Mouse (Mus musculus) embryonic stem cell, embryonic (primary cell): ENCODE results near the gene Insc.

Source experiments
- CTCF ChIA-PET, 4 experiments: fragments of 300-600 bp in 2 of 4; fragments of 350-600 bp in 2 of 4; sonication (Branson Sonifier 250); formaldehyde crosslinking; loops; one replicate each; lab custom pipeline; 2022; ENCODE audit warnings: inconsistent platforms in 2 of 4; lab: Charles Lee
- POLR2A ChIA-PET, 4 experiments: fragments of 300-600 bp in 2 of 4; fragments of 350-600 bp in 2 of 4; sonication (Branson Sonifier 250); formaldehyde crosslinking; loops; one replicate each; lab custom pipeline; 2022; ENCODE audit warnings: antibody characterized with exemption in 4 of 4, inconsistent platforms in 1 of 4; lab: Charles Lee

The Insc gene

GRCm38 (mm10) chr7:114847179-114847578, 103.7 kb downstream of the Insc start:
- ChIA-PET CTCF (no interaction called here), POLR2A (interaction anchor here in 1 of 4 experiments (0.7 kb wide), 1 partner anchor 1082 kb away, joined by 3 read pairs; no protein-coding TSS in a partner anchor)

GRCm38 (mm10) chr7:114852387-114852786, 108.9 kb downstream of the Insc start:
- ChIA-PET CTCF (no interaction called here), POLR2A (no interaction called here)

GRCm38 (mm10) chr7:114854169-114854568, 110.7 kb downstream of the Insc start:
- ChIA-PET POLR2A (no interaction called here), CTCF (interaction anchor here in 2 of 4 experiments (0.6 kb wide), 2 partner anchors 20 to 629 kb away, joined by 3 read pairs; no protein-coding TSS in a partner anchor)

GRCm38 (mm10) chr7:114860858-114861523, 117.5 kb downstream of the Insc start:
- CTCF ChIA-PET = interaction anchor here in 1 of 4 experiments (0.6 kb wide), 2 partner anchors 11 to 124 kb away, joined by 3 read pairs; no protein-coding TSS in a partner anchor

GRCm38 (mm10) chr7:114873315-114874012, 130.0 kb downstream of the Insc start:
- CTCF ChIA-PET = interaction anchor here (0.6 to 1.1 kb wide), 15 partner anchors 10 to 1117 kb away, joined by 3 to 10 read pairs (median 4); partner anchors contain the start of gene Pde3b (in 1 of the 4)
- POLR2A ChIA-PET = interaction anchor here in 1 of 4 experiments (0.6 to 0.7 kb wide), 4 partner anchors 9 to 1189 kb away, joined by 3 to 5 read pairs (median 3); no protein-coding TSS in a partner anchor

More at GRCm38 (mm10) chr7:114860858-114861523, 117.5 kb downstream of the Insc start:
- POLR2A ChIA-PET = no interaction called here

- CTCF ChIA-PET = interaction anchor here (0.6 to 1.1 kb wide), 18 partner anchors 9 to 1267 kb away, joined by 3 to 10 read pairs (median 4); partner anchors contain the start of gene Pde3b (in 1 of the 4)
- POLR2A ChIA-PET = interaction anchor here in 2 of 4 experiments (0.5 to 0.7 kb wide), 4 partner anchors 9 to 1188 kb away, joined by 3 to 5 read pairs (median 3); no protein-coding TSS in a partner anchor
Measured at GRCm38 (mm10) chr7:114874032-114874441, 130.5 kb downstream of the Insc start.

GRCm38 (mm10) chr7:114874579-114874978, 131.1 kb downstream of the Insc start:
- POLR2A ChIA-PET = interaction anchor here in 2 of 4 experiments (0.5 to 0.7 kb wide), 2 partner anchors 59 to 76 kb away, joined by 3 read pairs; no protein-coding TSS in a partner anchor
- CTCF ChIA-PET = interaction anchor here in 3 of 4 experiments (0.6 to 1.1 kb wide), 6 partner anchors 11 to 1267 kb away, joined by 3 to 9 read pairs (median 6); no protein-coding TSS in a partner anchor

- ChIA-PET POLR2A (no interaction called here), CTCF (interaction anchor here in 2 of 4 experiments (0.5 kb wide), 2 partner anchors 10 to 1725 kb away, joined by 3 to 10 read pairs; no protein-coding TSS in a partner anchor)
Measured at GRCm38 (mm10) chr7:114883602-114884001, 140.1 kb downstream of the Insc start.

- CTCF ChIA-PET = no interaction called here
- POLR2A ChIA-PET = no interaction called here
Measured at GRCm38 (mm10) chr7:114886933-114887332, 143.4 kb downstream of the Insc start.

- CTCF ChIA-PET = interaction anchor here in 1 of 4 experiments (0.5 kb wide), 1 partner anchor 16 kb away, joined by 4 read pairs; no protein-coding TSS in a partner anchor
- POLR2A ChIA-PET = interaction anchor here in 1 of 4 experiments (1.1 kb wide), 1 partner anchor 35 kb away, joined by 3 read pairs; no protein-coding TSS in a partner anchor
Measured at GRCm38 (mm10) chr7:114890215-114890614, 146.7 kb downstream of the Insc start.

- POLR2A ChIA-PET = interaction anchor here in 1 of 4 experiments (0.6 kb wide), 1 partner anchor 303 kb away, joined by 4 read pairs; no protein-coding TSS in a partner anchor
- CTCF ChIA-PET = interaction anchor here in 1 of 4 experiments (0.6 kb wide), 1 partner anchor 282 kb away, joined by 3 read pairs; no protein-coding TSS in a partner anchor
Measured at GRCm38 (mm10) chr7:114892618-114893257, 149.2 kb downstream of the Insc start.

- ChIA-PET CTCF (no interaction called here), POLR2A (no interaction called here)
Measured at GRCm38 (mm10) chr7:114893889-114894288, 150.4 kb downstream of the Insc start.

GRCm38 (mm10) chr7:114896966-114897697, 153.6 kb downstream of the Insc start:
- POLR2A ChIA-PET = no interaction called here

More at GRCm38 (mm10) chr7:114896966-114897697, 153.6 kb downstream of the Insc start:
- CTCF ChIA-PET = interaction anchor here in 1 of 4 experiments (0.7 kb wide), 1 partner anchor 250 kb away, joined by 3 read pairs; no protein-coding TSS in a partner anchor
